ENCODE assay signal across 17 mouse cellular contexts in genomic region chr17:47602289-47602688, GRCm38 (mm10).
"Had no signal": no experiment of that assay in that cellular context is flagged by ENCODE, and none has a peak within 500 bp of the region (broad histone marks: within the 10 kb centered on the region; RNA-seq: fewer than 3 reads in every experiment).

No protein-coding gene starts in this region.

- DNase-seq: kidney, adult 2 months; kidney, postnatal 25 days; layer of hippocampus, adult 9-11 months; lung, adult 2 months; lung, postnatal 14 days; lung, postnatal 4 days; right cerebral cortex, postnatal 14 days; right cerebral cortex, postnatal 4 days; thymus, postnatal 25 days had no signal

- H3K9me3 ChIP-seq: limb, embryonic 10.5 days; limb, embryonic 13.5 days; midbrain, embryonic 12.5 days; midbrain, embryonic 15.5 days had no signal

- H3K27me3 ChIP-seq: limb, embryonic 13.5 days; midbrain, embryonic 12.5 days; midbrain, embryonic 15.5 days had no signal

- H3K4me2 ChIP-seq: limb, embryonic 13.5 days; midbrain, embryonic 12.5 days; midbrain, embryonic 15.5 days had no signal

- H3K27ac ChIP-seq: kidney, postnatal 0 days; layer of hippocampus, adult 2 months; limb, embryonic 10.5 days; limb, embryonic 13.5 days; midbrain, embryonic 12.5 days; midbrain, embryonic 15.5 days; stomach, postnatal 0 days had no signal

- H3K9ac ChIP-seq: limb, embryonic 13.5 days; midbrain, embryonic 12.5 days; midbrain, embryonic 15.5 days had no signal

- ATAC-seq: intestine, postnatal 0 days; midbrain, embryonic 15.5 days had no signal

- H3K4me3 ChIP-seq: layer of hippocampus, adult 2 months; limb, embryonic 10.5 days; limb, embryonic 13.5 days; midbrain, embryonic 12.5 days; midbrain, embryonic 15.5 days had no signal
